Mouse (Mus musculus) thymus, adult 2 months (tissue): ENCODE results near the gene Cav3.

Experiments
- CTCF ChIP-seq: fragments of 200-500 bp; IDR thresholded peaks from 2 replicates; pipeline ENCODE4 v1.5.1; 2012; ENCODE audit warnings: mild to moderate bottlenecking, control low read depth, low read length, moderate library complexity, borderline replicate concordance; ENCODE audit not compliant: control insufficient read depth, poor library complexity, insufficient read depth; ENCODE audit errors: extremely low read depth
- POLR2A ChIP-seq: fragments of 200-500 bp; IDR thresholded peaks from 2 replicates; pipeline ENCODE4 v1.6.1; 2012; ENCODE audit warnings: mild to moderate bottlenecking, low read length, control low read depth, moderate library complexity; ENCODE audit not compliant: control insufficient read depth, poor library complexity, insufficient read depth; ENCODE audit errors: extremely low read depth

DNA sequence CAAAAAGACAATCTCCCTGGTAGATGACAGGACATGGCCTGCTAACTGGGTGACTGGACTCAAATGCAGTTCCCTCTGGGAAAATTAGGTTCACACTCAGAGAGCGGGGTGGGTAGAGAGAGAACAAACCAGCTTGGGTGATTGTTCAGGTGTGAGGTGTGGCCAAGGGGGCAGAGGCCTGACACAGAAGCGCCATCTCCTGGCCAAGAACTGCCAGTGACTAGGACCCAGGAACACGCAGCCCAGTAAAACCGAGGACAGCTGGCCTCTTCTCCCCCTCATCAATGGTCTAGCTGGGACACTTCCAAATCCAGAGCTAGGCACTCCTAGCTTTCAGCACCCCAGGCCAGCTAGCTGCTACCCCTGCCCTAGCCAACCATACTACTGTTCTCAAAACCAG, 25.0 kb downstream of the Cav3 start:
- TF ChIP-seq POLR2A: no peak
- peak; percentile 42; the same call in 1 of the 2 replicates for TF ChIP-seq CTCF
